Mouse (Mus musculus) right cerebral cortex, postnatal 14 days (tissue): ENCODE data around the gene Cemip.
"Not testable (repeated sequence)": the region's sequence is repeated elsewhere in the genome, so short reads cannot be mapped to it uniquely, and the experiment has no call there.

ENCODE experiments used
- DNase-seq: peaks from one replicate; pipeline ENCODE4 v3.0.0; 2022

Gene Cemip

GRCm38 (mm10) chr7:83951327-83951726 is 135.0 kb downstream of the Cemip start:
- no peak for DNase-seq

- no peak for DNase-seq
Measured at GRCm38 (mm10) chr7:83949662-83950061, 136.6 kb downstream of the Cemip start.

GRCm38 (mm10) chr7:83948743-83949142 is 137.6 kb downstream of the Cemip start:
- DNase-seq: no peak

- peak; percentile 12 for DNase-seq
Measured at GRCm38 (mm10) chr7:83941701-83942101, 144.6 kb downstream of the Cemip start.

GRCm38 (mm10) chr7:83940136-83940535 is 146.2 kb downstream of the Cemip start:
- no peak for DNase-seq

GRCm38 (mm10) chr7:83939017-83939721 is 147.1 kb downstream of the Cemip start:
- DNase-seq: no peak

GRCm38 (mm10) chr7:83921637-83922036 is 164.7 kb downstream of the Cemip start:
- no peak for DNase-seq

GRCm38 (mm10) chr7:83920241-83920640 is 166.1 kb downstream of the Cemip start:
- no peak for DNase-seq

- peak; percentile 91 for DNase-seq
Measured at GRCm38 (mm10) chr7:83914566-83914965, 171.7 kb downstream of the Cemip start.

- DNase-seq: no peak
Measured at GRCm38 (mm10) chr7:83913995-83914394, 172.3 kb downstream of the Cemip start.

- no peak for DNase-seq
Measured at GRCm38 (mm10) chr7:83913405-83913932, 172.8 kb downstream of the Cemip start.

- no peak for DNase-seq
Measured at GRCm38 (mm10) chr7:83911909-83912308, 174.4 kb downstream of the Cemip start.

- DNase-seq: no peak
Measured at GRCm38 (mm10) chr7:83904831-83905230, 181.5 kb downstream of the Cemip start.

- no peak for DNase-seq
Measured at GRCm38 (mm10) chr7:83902296-83903145, 183.8 kb downstream of the Cemip start.

GRCm38 (mm10) chr7:83901425-83901824 is 184.9 kb downstream of the Cemip start:
- DNase-seq: no peak

- DNase-seq: no peak
Measured at GRCm38 (mm10) chr7:83900519-83900918, 185.8 kb downstream of the Cemip start.

GRCm38 (mm10) chr7:83898267-83898666 is 188.0 kb downstream of the Cemip start:
- no peak for DNase-seq

GRCm38 (mm10) chr7:83896077-83896740 is 190.1 kb downstream of the Cemip start:
- no peak for DNase-seq

- DNase-seq: no peak
Measured at GRCm38 (mm10) chr7:83894348-83894747, 192.0 kb downstream of the Cemip start.

- peak; percentile 19 for DNase-seq
Measured at GRCm38 (mm10) chr7:83892333-83892669, 194.0 kb downstream of the Cemip start.

GRCm38 (mm10) chr7:83891433-83892332 is 194.6 kb downstream of the Cemip start:
- peak; percentile 94 for DNase-seq

GRCm38 (mm10) chr7:83889946-83890345 is 196.4 kb downstream of the Cemip start:
- DNase-seq: not testable (repeated sequence)
